Mouse (Mus musculus) CH12.LX (cell line): Measurements from ENCODE around the gene Ubxn6. TPM values are rescaled to one million over a fixed set of nuclear protein-coding genes. Genes with fewer than 3 reads are reported as not detected.

Experiments used
- DNase-seq: peaks from one replicate; pipeline ENCODE4 v3.0.0-alpha.2; 2013; ENCODE audit errors: extremely low read depth
- H3K27ac ChIP-seq: 2 replicates; pipeline ENCODE4 v1.5.1; 2012; ENCODE audit warnings: low read depth, mild to moderate bottlenecking, control low read depth, moderate library complexity; ENCODE audit not compliant: insufficient read depth
- H3K27me3 ChIP-seq: replicated peaks from 2 replicates; pipeline ENCODE3; 2012; ENCODE audit warnings: inconsistent platforms
- H3K36me3 ChIP-seq, 2 experiments: replicated peaks in 1 of 2; 2 replicates each; pipeline versions ENCODE3 to v1.6.1; 2012; ENCODE audit warnings: inconsistent platforms in 1 of 2, low read length in 1 of 2, mild to moderate bottlenecking in 1 of 2, mixed read lengths in 1 of 2, moderate library complexity in 1 of 2; ENCODE audit not compliant: control insufficient read depth in 1 of 2, insufficient read depth in 1 of 2
- H3K4me1 ChIP-seq, 2 experiments: 2 replicates each; pipeline ENCODE4 v1.6.1; 2012; ENCODE audit warnings: inconsistent platforms in 1 of 2, moderate library complexity in 1 of 2; ENCODE audit not compliant: insufficient read depth in 2 of 2, control insufficient read depth in 1 of 2
- H3K4me2 ChIP-seq: 2 replicates; pipeline ENCODE4 v1.6.1; 2012; ENCODE audit warnings: low read depth, mild to moderate bottlenecking, control low read depth; ENCODE audit not compliant: poor library complexity, insufficient read depth, severe bottlenecking
- H3K4me3 ChIP-seq, 3 experiments: fragments of 150-350 bp in 1 of 3; sonication (generic) in 1 of 3; replicated peaks in 1 of 3; 2 replicates each; pipeline versions ENCODE3 to v1.5.1; 2011 to 2012; ENCODE audit warnings: low read depth in 2 of 3, low read length in 2 of 3, mild to moderate bottlenecking in 2 of 3, moderate library complexity in 2 of 3, control low read depth in 1 of 3, improper control_type of control experiment in 1 of 3, inconsistent platforms in 1 of 3, mixed read lengths in 1 of 3; ENCODE audit not compliant: poor library complexity in 1 of 3
- H3K79me2 ChIP-seq: replicated peaks from 2 replicates; pipeline ENCODE4 v1.6.1; 2012; ENCODE audit warnings: mild to moderate bottlenecking, moderate library complexity; ENCODE audit not compliant: control insufficient read depth, poor library complexity, insufficient read depth, severe bottlenecking; ENCODE audit errors: extremely low read depth
- H3K9ac ChIP-seq: 2 replicates; pipeline ENCODE4 v1.6.1; 2012; ENCODE audit warnings: low read depth, mild to moderate bottlenecking, control low read depth, moderate library complexity; ENCODE audit not compliant: insufficient read depth
- H3K9me3 ChIP-seq: replicated peaks from 2 replicates; pipeline ENCODE3; 2012; ENCODE audit warnings: low read length, inconsistent platforms, mixed read lengths
- CHD1 ChIP-seq: IDR thresholded peaks from 2 replicates; pipeline ENCODE4 v1.6.1; 2012; ENCODE audit warnings: low read depth, low read length, improper control_type of control experiment, inconsistent platforms
- CHD2 ChIP-seq: IDR thresholded peaks from 2 replicates; pipeline ENCODE4 v1.6.1; 2011; ENCODE audit warnings: low read length, improper control_type of control experiment
- CTCF ChIP-seq, 2 experiments: IDR thresholded peaks in 1 of 2; conservative IDR thresholded peaks in 1 of 2; 2 replicates each; pipeline ENCODE4 v1.5.1; 2011 to 2012; ENCODE audit warnings: low read depth in 2 of 2, low read length in 2 of 2, improper control_type of control experiment in 1 of 2, inconsistent platforms in 1 of 2, mild to moderate bottlenecking in 1 of 2, moderate library complexity in 1 of 2
- E2F4 ChIP-seq: IDR thresholded peaks from 2 replicates; pipeline ENCODE4 v1.6.1; 2011; ENCODE audit warnings: low read depth, low read length, improper control_type of control experiment; ENCODE audit not compliant: insufficient replicate concordance
- EP300 ChIP-seq: IDR thresholded peaks from 2 replicates; pipeline ENCODE4 v1.6.1; 2011; ENCODE audit warnings: low read length, improper control_type of control experiment
- HCFC1 ChIP-seq: IDR thresholded peaks from 2 replicates; pipeline ENCODE4 v1.6.1; 2012; ENCODE audit warnings: low read depth, mild to moderate bottlenecking, inconsistent platforms, low read length, improper control_type of control experiment
- JUN ChIP-seq: IDR thresholded peaks from 2 replicates; pipeline ENCODE4 v1.6.1; 2011; ENCODE audit warnings: low read depth, mild to moderate bottlenecking, low read length, improper control_type of control experiment, moderate library complexity; ENCODE audit not compliant: insufficient read depth
- JUND ChIP-seq: conservative IDR thresholded peaks from 2 replicates; pipeline ENCODE4 v1.6.1; 2011; ENCODE audit warnings: low read depth, low read length, improper control_type of control experiment
- KAT2A ChIP-seq: IDR thresholded peaks from 2 replicates; pipeline ENCODE4 v1.6.1; 2012; ENCODE audit warnings: low read length, improper control_type of control experiment, inconsistent platforms; ENCODE audit not compliant: insufficient replicate concordance
- MXI1 ChIP-seq: IDR thresholded peaks from 2 replicates; pipeline ENCODE4 v1.6.1; 2011; ENCODE audit warnings: mild to moderate bottlenecking, low read depth, low read length, improper control_type of control experiment
- MYC ChIP-seq: IDR thresholded peaks from 2 replicates; pipeline ENCODE4 v1.6.1; 2011; ENCODE audit warnings: low read depth, mild to moderate bottlenecking, improper control_type of control experiment, low read length
- NRF1 ChIP-seq: IDR thresholded peaks from 2 replicates; pipeline ENCODE4 v1.6.1; 2014; ENCODE audit warnings: low read depth, mild to moderate bottlenecking, inconsistent platforms, low read length, improper control_type of control experiment, moderate library complexity
- PAX5 ChIP-seq: IDR thresholded peaks from 2 replicates; pipeline ENCODE4 v1.6.1; 2012; ENCODE audit warnings: low read length, inconsistent platforms, mixed read lengths
- RCOR1 ChIP-seq: conservative IDR thresholded peaks from 2 replicates; pipeline ENCODE4 v1.6.1; 2012; ENCODE audit warnings: low read depth, mild to moderate bottlenecking, inconsistent platforms, low read length, improper control_type of control experiment
- SIN3A ChIP-seq: IDR thresholded peaks from 2 replicates; pipeline ENCODE4 v1.6.1; 2012; ENCODE audit warnings: low read length, improper control_type of control experiment, inconsistent platforms
- SMC3 ChIP-seq: IDR thresholded peaks from 2 replicates; pipeline ENCODE4 v1.6.1; 2011; ENCODE audit warnings: low read depth, low read length, improper control_type of control experiment
- TCF12 ChIP-seq: IDR thresholded peaks from 2 replicates; pipeline ENCODE4 v1.6.1; 2014; ENCODE audit warnings: low read depth, mild to moderate bottlenecking, inconsistent platforms, low read length, improper control_type of control experiment
- dilution Hi-C: fragments of 300-500 bp; cut with MboI; formaldehyde crosslinking; loops from 2 replicates; pipeline ENCODE4 v1.14.3; 2020; ENCODE audit warnings: low sequenced_read_pairs; ENCODE audit not compliant: extremely low pct_unique_long_range_greater_than_20kb, extremely low pct_ligation_motif_present
- in situ Hi-C: fragments of 300-500 bp; cut with MboI; formaldehyde crosslinking; loops from 3 replicates; pipeline ENCODE4 v1.14.3; 2019; ENCODE audit warnings: low sequenced_read_pairs, low pct_ligation_motif_present, low pct_unique_long_range_greater_than_20kb, mixed read lengths
- polyA plus RNA-seq: library from polyadenylated mRNA; unstranded; fragments of >175 nt; gene quantifications from 2 replicates; pipeline ENCODE4 v1.2.1, GENCODE M21; 2012; ENCODE audit warnings: low read depth; ENCODE audit not compliant: insufficient read length
- total RNA-seq, 2 experiments: library from RNA; depleted of rRNA; stranded (reverse); fragments of 300-350 nt in 1 of 2; fragments of >200 nt in 1 of 2; gene quantifications; 2 replicates each; pipeline ENCODE4 v1.2.3; 2012 to 2014

Gene Ubxn6
- total and polyA plus RNA-seq, 3 experiments: 24.6 to 29.1 (median 26.8) TPM

GRCm38 (mm10) chr17:56057381-56058120 lies 17.3 kb downstream of the Ubxn6 start:
- Histone ChIP-seq H3K4me2 (no peak overlapping the region), H3K79me2 (peaks cover 27% of the 10 kb centered on the region), H3K4me1 (no peaks in the 10 kb centered on the region), H3K27ac (no peak overlapping the region), H3K9me3 (no peaks in the 10 kb centered on the region), H3K9ac (no peak overlapping the region), H3K27me3 (no peaks in the 10 kb centered on the region), H3K4me3 (no peak overlapping the region), H3K36me3 (peaks cover 65 to 90% of the 10 kb centered on the region in 2 experiments)
- dilution Hi-C loops: no loop called here
- TF ChIP-seq TCF12 (no peak), CTCF (conservative IDR thresholded peaks at IDR 0.05 in 1 of 2, IDR thresholded peaks at IDR 0.05 in 1 of 2; ENCODE audit: low read depth in 2 of 2, low read length in 2 of 2) (no peak), HCFC1 (no peak), KAT2A (no peak), CHD1 (no peak), CHD2 (no peak), JUND (no peak), MXI1 (no peak), SIN3A (no peak), MYC (no peak), JUN (no peak), PAX5 (no peak), SMC3 (no peak), RCOR1 (no peak), NRF1 (no peak), E2F4 (no peak)
- no peak for DNase-seq
- in situ Hi-C loops: no loop called here

GRCm38 (mm10) chr17:56055945-56056678 lies 18.7 kb downstream of the Ubxn6 start:
- Histone ChIP-seq H3K27ac (no peak overlapping the region), H3K36me3 (peaks cover 60 to 89% of the 10 kb centered on the region in 2 experiments)
- no peak for TF ChIP-seq EP300

More at GRCm38 (mm10) chr17:56055945-56056678, 18.7 kb downstream of the Ubxn6 start:
- Histone ChIP-seq H3K27me3 (no peaks in the 10 kb centered on the region), H3K4me1 (no peaks in the 10 kb centered on the region), H3K9ac (no peak overlapping the region), H3K9me3 (no peaks in the 10 kb centered on the region), H3K4me3 (no peak overlapping the region), H3K79me2 (peaks cover 41% of the 10 kb centered on the region), H3K4me2 (no peak overlapping the region)
- in situ Hi-C loops (no loop called here), dilution Hi-C loops (no loop called here)
- DNase-seq: no peak
